Mouse (Mus musculus): ENCODE measurements around the gene AI413582.

GRCm38 (mm10) chr17:27600869-27601268 lies 35.3 kb upstream of the AI413582 start:
- TF ChIP-seq CTCF (IDR thresholded peaks at IDR 0.05; ENCODE audit: low read depth, low read length) (no peak), POLR2AphosphoS5 (IDR thresholded peaks at IDR 0.05; ENCODE audit: insufficient replicate concordance, low read depth, low read length) (no peak), GATA1 (IDR thresholded peaks at IDR 0.05; ENCODE audit: borderline replicate concordance, low read length) (no peak), TAL1 (conservative IDR thresholded peaks at IDR 0.05; ENCODE audit: low read depth, low read length) (no peak), GATA2 (IDR thresholded peaks at IDR 0.05; ENCODE audit: borderline replicate concordance, low read depth, low read length) (no peak)

All from G1E (cell line).